Mouse (Mus musculus): ENCODE results near the gene Prdx5.

Prdx5 gene

DNA sequence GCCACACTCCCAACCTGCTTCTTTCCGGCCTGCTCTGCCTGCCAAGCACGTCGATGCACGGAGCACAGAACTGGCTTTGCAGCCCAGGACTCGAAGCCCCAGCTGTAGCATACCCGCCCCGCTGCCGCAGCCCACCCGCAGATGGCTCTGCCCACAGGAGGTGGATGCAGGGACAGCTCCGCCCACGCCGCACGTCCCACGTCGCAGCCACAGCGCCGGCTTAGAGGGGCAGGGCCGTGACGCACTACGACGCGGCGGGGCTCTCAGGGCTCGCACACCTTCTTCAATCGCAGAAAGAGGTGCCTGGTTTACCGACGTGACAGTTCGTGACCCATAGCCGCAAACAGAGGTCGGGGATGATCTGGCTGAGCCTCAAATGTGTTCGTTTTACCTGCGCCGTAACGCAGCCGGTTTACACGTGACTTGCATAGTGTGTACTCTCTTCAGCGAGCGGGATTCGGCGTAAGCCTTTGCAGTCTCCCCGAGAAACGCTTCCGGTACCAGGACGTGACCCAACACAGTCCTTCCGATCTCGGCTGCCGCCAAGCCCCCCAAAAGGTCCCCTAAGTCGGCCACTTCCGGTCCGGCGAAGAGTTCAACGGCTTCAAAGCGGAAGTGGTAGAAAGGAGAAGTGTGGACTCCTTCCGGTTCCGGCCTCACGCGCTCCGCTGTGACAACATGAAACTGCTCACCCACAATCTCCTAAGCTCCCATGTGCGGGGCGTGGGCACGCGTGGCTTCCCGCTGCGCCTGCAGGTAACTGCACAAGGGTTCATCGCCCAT lies at the start of gene Prdx5, which contains the start of gene Trmt112:
Gene Prdx5, minus strand, starts transcription at position 600 of the 783 bp plus-strand sequence.
Gene Trmt112, plus strand, starts transcription at position 192 of the 783 bp plus-strand sequence.
- peak; percentile 92 to 94 for DNase-seq (ENCODE audit: low spot score in 2 of 2)

DNA sequence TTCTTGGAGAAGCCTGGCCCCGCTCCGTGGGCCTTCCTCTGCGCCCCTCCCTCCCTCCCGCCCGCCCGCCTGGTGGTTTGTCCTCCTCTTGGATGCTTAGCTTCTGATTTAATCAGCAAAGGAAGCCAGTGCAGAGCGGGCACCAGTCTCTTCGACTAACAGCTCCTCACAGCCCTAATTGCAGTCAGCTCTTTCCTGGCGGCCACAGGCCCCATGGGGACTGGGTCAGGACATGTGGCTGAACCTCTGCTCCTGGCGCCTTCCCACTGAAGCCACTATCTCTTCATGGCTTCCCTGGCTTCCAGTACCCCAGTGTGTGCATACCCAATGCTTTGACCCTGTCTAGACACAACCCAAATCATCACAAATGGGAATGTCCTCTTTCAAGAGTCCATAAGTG lies 46.6 kb upstream of the Prdx5 start:
- DNase-seq (ENCODE audit: low spot score in 2 of 2), result no peak

DNA sequence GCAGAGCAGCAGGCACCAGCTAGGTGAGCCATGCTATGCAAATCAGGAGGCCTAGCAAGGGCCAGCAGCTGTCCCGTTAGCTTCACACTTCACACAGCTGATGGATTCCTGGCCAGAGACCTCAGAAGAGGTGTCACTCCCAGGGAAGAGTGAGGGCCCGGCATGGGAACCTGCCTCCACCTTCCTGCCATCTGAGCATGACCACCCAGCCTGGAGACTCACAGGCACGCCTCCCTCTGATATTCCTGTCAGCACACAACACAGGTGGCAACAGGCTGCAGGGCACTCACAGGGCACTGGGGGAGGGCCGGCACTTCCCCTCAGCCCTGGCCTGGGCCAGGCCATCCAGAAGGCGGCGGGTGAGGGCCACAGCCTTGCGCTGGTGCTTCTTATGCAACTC lies 45.5 kb upstream of the Prdx5 start:
- DNase-seq (ENCODE audit: low spot score in 2 of 2), result no peak

DNA sequence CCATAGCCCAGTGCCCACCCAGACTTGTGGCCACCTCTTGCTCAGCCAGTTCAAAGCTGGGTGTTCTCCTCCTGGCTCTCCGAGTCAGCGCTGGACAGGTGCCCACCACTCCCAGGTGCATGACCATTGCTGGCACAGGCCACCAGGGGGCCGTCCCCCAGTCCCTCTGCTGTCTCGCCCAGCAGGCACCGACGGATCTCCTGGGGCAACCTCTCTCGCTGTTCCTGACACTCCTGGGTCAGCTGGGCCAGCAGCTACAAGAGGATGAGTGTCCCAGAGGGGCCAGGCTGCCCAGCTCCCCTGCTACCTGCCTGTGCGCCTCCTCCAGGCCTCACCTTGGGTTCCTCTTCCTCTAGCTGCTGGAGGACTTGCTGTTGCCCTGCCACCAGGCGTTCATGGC lies 44.1 kb upstream of the Prdx5 start:
- DNase-seq (ENCODE audit: low spot score in 2 of 2), result no peak

DNA sequence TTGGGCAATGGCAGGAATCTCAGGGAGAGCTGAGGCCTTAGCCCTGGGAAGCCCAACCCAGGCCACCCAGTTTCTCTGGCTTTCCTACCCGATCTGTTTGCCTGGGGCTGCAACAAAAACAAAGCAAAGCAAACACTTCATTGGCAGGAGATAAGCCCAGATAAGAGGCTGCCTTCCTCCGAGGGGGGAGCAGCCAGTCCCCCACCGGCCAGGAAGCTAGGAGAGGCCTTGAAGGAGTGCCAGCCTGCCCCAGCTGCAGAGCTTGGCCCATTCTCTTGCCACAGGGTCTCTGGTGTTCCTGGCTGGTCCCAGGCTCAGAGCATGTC lies 42.8 kb upstream of the Prdx5 start:
- DNase-seq (ENCODE audit: low spot score in 2 of 2), result no peak

DNA sequence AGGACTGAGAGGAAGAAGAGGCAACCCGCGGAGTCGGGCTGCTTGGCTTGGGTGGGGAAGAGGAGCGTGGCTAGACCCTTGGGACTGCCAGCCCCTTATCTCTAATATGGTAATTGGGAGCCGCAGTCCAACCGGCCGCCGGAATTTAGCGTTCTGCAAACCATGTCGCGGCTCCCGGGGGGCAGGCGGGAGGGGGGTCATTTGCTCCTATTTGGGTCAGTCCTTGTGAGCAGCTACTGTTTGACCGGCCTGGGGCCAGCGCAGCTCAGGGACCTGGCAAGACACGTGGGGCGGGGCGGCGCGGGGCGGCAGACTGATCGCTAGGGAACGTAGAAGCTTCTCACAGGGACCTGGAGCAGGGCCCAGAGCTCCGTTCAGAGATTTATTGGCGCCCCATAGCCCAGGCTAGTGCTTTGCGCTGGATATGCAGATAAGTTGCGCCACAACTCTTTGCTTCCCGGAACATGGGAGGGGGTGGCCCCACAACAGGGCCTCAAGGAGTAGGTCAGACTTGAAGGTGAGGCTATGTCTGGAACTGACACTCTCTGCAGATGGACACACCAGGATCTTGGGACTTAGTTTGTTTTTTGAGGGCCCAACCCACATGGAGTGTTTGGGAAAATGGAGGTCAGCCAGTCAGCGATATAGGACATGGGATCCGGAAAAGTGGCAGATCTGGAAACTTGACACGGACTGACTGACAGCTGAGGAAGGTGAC lies 42.2 kb upstream of the Prdx5 start:
- DNase-seq (ENCODE audit: low spot score in 2 of 2), result peak in 1 of 2 experiments; percentile 72

DNA sequence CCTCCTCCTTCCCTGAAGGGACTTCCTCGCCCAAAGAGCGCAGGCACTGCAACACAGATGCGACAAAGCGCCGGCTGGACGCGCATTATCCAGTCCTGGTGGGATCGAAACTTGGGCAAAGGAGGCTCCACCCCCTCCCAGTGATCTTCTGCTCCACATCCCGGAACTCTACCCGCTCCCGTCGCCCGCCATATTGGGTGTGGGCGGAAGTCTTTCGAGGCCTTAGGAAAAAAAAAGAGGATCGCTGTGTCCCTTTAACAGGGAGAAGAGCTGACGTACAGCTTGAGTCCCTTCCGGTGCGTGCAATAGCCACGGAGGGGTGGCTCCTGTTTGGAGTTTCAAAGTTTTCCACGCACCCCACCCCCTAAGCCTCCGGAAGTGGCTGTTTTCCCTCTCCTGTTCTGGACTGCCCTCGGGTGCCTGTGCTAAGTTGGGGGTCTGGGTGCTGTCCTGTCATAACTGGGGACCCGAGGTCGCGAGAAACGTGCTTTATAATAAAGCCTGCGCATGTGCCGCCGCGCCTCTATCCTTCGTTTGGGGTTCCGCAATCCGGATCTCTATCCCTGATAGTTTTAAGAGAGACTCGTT lies 41.6 kb upstream of the Prdx5 start:
- peak; percentile 91 to 96 for DNase-seq (ENCODE audit: low spot score in 2 of 2)

DNA sequence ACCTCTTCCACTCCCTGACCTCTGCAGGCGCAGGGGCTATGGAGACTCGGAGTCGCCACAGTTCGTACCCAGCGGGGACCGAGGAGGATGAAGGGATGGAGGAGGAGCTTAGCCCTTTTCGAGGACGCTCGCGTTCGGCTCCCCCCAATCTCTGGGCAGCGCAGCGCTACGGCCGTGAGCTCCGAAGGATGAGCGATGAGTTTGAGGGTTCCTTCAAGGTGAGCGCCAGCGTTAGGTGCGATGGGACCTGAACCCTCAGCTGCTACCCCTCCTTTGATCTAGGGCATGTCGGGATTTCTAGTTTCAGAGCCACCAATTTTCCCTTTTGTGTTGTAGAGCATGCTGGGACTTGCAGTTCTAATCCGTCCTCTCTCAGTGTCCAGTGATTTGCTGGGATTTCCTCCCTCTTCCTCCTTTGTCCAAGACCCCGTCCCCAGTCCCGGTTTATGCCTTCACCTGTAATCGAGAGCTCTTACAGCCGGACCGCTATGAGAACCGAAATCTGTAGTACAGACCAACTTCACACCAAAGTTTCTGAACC lies 40.8 kb upstream of the Prdx5 start:
- DNase-seq (ENCODE audit: low spot score in 2 of 2), result peak in 1 of 2 experiments; percentile 69

DNA sequence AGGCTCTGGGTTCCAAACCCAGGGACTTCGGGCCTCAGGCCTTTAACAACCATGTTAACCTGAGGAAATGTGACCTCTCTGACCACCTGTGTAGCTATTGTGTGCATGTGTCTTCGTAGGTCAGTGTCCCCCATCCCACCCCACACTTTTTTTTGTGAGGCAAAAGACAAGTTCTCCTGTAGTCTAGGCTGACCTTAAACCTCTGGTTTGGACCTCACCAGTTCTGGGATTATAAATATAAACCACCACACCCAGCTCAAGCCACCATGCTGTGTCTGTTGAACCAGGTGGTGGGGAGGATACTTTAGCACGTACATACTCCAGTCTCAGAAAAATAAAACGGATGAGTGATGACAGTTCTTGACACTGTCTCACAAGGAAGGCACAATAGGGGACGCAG lies 40.0 kb upstream of the Prdx5 start:
- no peak for DNase-seq (ENCODE audit: low spot score in 2 of 2)

DNA sequence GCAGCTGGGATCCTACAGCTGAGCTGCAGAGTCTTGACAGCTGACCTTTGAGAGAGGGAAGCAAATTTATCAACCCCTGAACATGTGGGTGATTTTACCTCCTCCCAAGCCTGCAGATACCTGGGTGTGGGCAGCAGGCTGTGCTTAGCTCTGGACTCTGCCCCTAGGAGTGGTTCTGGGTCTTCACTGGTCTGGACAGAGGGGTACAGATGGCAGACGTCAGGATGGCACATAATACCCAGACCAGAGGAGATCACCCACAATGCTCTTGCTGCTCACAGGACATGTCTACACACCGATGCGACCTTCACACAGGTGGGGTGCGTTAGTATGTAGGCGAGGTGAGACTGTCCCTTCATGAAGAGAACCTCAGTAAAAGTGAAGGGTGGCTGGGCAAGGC lies 39.6 kb upstream of the Prdx5 start:
- DNase-seq (ENCODE audit: low spot score in 2 of 2), result no peak

DNA sequence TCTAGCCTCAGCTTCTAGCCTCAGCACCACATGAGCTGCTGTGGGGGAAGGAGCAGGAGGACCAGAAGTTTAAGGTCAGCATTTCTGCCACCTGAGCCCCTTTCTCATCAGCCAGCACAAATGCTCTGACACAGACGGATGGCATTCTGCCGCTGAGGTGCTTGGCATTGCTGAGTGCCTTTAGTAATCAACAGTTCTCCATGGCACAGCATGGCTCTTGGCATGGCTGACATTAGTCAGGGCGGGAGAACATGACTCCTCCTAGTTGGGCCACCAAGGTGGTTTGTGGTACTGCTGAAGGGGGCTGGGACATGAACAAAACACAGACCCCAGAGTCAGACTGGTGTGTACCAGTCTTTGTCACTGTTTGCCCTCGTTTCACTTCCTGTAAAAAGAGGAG lies 38.3 kb upstream of the Prdx5 start:
- no peak for DNase-seq (ENCODE audit: low spot score in 2 of 2)

DNA sequence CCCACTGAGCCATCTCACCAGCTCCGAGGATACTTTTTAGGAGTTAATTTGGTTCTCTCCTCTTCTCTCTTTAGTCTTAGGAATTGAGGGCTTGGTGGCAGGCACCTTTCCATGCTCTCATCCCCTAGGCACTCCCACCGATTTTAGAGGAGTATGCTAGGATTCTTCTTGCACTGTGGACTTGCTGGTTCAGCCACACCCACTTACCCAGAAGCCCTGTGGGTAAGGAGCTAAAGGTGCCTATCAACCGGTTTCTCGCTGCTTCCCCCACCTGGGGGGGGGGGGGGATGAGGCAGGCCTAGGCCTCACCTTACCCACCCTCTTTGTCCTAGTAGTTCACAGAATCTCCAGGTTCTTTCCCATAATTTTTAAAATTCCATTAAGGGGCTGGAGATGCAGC lies 37.8 kb upstream of the Prdx5 start:
- DNase-seq (ENCODE audit: low spot score in 2 of 2), result no peak

DNA sequence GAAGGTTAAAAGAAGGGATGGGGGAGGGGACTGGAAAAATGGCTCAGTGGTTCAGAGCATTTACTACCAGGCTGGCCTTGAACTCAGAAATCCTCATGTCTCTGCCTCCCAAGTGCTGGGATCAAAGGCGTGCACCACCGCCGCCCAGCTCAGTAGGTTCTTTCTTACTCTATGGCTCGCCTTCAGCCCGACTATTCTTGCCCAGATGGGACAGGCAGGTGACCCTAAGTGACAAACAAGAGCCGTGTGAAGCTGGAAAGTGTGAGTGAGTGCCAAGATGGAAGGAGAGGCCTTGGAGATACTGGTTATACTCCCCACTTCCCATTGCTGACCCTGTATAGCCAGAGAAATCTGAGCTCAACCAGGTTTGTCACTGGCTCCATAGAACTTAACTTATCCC lies 33.8 kb upstream of the Prdx5 start:
- no peak for DNase-seq (ENCODE audit: low spot score in 2 of 2)

DNA sequence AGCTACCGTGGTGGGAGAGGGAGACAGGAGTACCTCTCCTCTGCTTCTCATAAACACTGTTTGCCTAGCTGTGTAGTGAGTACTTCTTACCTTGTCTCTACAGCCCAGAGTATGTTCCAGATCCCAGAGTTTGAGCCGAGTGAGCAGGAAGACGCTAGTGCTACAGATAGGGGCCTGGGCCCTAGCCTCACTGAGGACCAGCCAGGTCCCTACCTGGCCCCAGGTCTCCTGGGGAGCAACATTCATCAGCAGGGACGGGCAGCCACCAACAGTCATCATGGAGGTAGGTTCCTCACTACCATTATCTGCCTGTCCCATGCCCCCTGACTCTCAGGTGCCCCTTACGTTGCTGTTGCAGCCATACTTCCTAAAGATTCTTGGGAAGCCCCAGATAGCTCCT lies 32.9 kb upstream of the Prdx5 start:
- no peak for DNase-seq (ENCODE audit: low spot score in 2 of 2)

DNA sequence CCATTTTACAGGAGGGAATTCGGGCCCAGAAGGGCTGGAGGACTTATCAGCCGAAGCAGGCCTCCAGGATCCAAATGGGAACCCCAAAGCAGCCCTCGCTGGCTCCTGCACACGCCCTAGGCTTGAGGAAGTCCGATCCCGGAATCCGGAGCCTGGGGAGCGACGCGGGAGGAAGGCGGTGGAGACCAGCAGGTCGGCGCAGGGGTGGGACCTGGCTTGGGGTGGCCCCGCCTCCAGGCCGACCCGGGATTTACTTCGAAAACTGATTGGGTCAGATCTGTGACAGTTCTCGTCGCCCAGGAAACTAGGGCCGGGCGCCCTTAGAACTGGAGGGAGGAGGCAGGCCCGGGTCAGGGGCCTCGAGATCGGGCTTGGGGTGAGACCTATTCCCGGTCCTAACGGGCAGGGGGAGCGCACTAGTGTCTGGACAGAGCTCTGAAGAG lies 32.4 kb upstream of the Prdx5 start, which contains the start of gene Gpr137:
Gene Gpr137, minus strand, starts transcription at position 232 of the 443 bp plus-strand sequence.
- DNase-seq (ENCODE audit: low spot score in 2 of 2), result peak; percentile 91 to 95

DNA sequence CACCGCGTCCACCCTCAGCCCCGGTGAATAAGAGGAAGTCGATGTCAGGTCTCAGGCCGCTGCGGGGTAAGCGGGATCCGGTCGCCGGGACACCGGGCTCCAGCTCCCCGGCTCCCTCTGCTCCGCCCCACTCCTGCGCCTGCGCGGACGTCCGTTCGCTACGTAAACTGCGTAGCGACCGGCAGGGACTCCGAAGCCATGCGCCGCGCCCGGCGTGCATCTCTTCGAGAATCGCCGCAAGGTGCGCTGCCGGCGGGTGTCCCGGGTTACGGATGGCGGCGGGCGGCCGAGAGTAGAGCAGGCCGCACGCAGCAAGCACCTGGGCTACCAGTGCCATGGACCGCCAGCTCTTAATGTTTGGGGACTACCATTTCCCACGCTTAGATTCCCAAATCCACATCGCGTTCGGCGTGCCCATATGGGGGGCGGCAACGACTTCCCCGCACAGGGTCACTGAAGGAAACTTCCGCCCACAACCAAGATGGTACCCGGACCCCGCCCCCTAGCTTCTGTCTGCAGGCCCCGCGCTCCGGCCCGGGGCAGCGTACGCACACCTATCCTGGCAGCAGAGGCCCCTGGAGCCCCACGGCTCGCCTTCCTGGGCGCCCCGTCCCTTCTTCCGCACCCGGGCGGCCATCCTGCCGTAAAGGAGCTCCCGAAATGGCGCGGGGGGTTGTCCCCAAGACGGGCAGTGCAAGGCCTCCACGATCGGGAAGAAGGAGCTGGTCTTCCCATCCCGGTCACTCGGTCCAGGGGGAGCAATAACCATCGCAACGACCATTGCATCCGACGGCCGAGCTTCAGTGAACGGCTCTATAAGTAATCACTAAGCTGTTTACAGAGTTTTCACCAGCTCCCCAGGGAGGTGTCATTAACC lies 31.7 kb upstream of the Prdx5 start, which contains the start of gene Bad:
Gene Bad, plus strand, starts transcription at position 490 of the 877 bp plus-strand sequence.
- peak in 1 of 2 experiments; percentile 93 for DNase-seq (ENCODE audit: low spot score in 2 of 2)

DNA sequence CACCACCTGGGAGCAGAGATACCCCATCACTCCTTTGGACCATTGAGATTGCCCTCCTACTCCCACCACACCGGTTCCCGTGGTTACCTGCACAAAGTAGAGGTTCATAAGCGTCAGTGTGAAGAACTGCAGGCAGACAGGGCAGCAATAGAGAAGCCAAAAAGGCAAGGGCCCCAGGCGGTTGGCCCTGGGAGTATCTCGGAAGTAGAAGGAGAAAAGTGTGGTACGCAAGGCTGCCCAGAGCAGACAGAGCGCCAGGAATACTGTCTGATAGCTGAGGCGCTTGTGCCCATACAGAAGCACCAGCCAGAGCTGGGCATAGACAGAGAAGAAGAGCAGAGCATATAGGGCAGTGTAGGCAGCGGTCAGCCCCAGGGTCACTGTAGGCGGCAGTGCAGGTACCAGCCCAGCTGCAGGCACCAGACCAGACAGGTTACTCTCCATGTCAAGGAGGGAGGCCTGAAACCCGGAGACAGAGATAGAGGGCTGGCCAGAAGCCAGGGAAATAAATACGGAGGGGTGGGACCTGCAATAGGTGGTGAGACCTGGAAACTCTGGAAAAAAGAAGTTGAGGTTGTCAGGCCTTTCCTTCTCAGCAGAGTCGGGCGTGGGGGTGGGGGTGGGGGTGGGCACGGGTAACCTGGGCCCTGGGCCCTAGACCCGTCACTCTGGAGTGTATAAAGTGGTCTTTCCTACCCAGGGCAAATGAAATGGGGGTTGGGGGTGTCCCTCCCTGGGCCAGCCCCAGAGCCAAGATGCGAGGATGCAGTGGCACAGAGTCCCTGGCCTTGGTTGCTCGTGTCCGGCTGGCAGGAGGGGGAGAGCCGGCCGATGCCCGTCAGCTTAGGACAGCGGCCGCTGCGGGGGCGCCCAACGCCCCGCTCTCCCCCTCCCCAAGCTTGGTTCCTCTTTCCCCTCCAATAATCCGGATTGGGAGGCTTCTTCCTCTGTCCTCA lies 30.8 kb upstream of the Prdx5 start:
- DNase-seq (ENCODE audit: low spot score in 2 of 2), result no peak

DNA sequence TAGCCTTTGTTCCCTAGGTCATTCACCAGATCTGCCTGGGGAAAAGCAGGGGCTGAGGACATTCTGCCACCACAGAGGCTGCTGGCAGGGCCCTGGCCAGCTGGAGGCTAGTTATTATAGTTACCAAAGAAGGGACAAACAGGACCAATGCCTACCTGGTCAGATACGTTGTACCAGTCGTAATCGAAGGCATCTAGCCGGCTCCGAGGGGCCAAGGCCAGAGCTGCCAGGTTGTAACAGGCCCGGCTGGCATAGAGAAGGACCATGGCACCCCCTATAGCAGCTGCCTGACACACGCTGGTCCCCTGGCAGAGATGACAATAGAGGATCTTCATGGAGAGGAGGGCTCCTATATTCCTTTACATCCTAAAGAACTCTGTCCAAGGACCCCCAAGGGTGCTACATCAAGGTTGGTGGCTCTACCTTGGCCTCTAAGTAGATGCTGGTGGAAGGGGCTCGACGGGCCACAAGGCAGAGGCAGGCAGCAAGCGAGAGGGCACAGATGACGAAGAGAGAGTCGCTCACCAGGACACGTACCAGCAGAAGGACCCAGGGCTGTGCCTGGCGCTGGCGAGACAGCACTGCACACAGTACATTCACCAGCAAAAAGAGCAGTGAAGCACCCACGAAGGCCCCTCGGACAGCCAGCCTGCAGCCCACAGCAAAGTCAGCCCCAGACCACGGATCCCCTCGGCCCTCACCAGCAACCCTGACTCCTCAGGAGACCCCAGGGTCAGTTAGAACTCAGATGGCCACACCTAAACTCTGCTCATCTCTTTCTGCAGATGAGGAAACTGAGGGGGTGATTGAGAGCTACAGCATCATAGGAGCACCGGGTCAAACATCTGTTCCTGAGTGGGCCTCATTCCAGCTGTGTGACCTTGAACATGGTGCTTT lies 29.4 kb upstream of the Prdx5 start:
- no peak for DNase-seq (ENCODE audit: low spot score in 2 of 2)

Measured in left cerebral cortex, adult 9 months (tissue).